Mouse (Mus musculus) regulatory T cell (primary cell): Measurements from ENCODE around the gene Srp72.

ENCODE experiments used
- in situ Hi-C: fragments of 300-600 bp; cut with MboI, MseI; formaldehyde crosslinking; loops from one replicate; pipeline ENCODE4 v1.15.1; 2025; ENCODE audit warnings: high pct_unique_total_duplicates

Srp72 gene

GRCm38 (mm10) chr5:77044362-77044761, 69.9 kb downstream of the Srp72 start:
- in situ Hi-C loops = no loop called here
